Mouse (Mus musculus) neural tube, embryonic 13.5 days (tissue): ENCODE results near the gene Cryzl2. TPM values are rescaled to one million over a fixed set of nuclear protein-coding genes. Genes with fewer than 3 reads are reported as not detected.

Source experiments
- ATAC-seq: fragments of 200-750 bp; cut with Nextera tagmentation; 2 replicates; pipeline ENCODE4 v1.8.0; 2017; ENCODE audit warnings: low read depth, mild to moderate bottlenecking, moderate TSS enrichment, moderate library complexity
- H3K27ac ChIP-seq: fragments of 300-500 bp; sonication (generic); replicated peaks from 2 replicates; pipeline ENCODE4 v1.5.1; 2015; ENCODE audit warnings: moderate library complexity, mild to moderate bottlenecking, inconsistent platforms
- H3K27me3 ChIP-seq: fragments of 300-500 bp; sonication (generic); 2 replicates; pipeline ENCODE4 v1.6.1; 2015; ENCODE audit warnings: mild to moderate bottlenecking, inconsistent platforms
- H3K36me3 ChIP-seq: fragments of 300-500 bp; sonication (generic); 2 replicates; pipeline ENCODE4 v1.6.1; 2015; ENCODE audit warnings: mild to moderate bottlenecking, inconsistent platforms
- H3K4me1 ChIP-seq: fragments of 300-500 bp; sonication (generic); replicated peaks from 2 replicates; pipeline ENCODE4 v1.6.1; 2015; ENCODE audit warnings: inconsistent platforms
- H3K4me2 ChIP-seq: fragments of 300-500 bp; sonication (generic); 2 replicates; pipeline ENCODE4 v1.6.1; 2015; ENCODE audit warnings: inconsistent platforms, mild to moderate bottlenecking, moderate library complexity
- H3K4me3 ChIP-seq: fragments of 300-500 bp; sonication (generic); 2 replicates; pipeline ENCODE4 v1.5.1; 2015; ENCODE audit warnings: mild to moderate bottlenecking, inconsistent platforms
- H3K9ac ChIP-seq: fragments of 300-500 bp; sonication (generic); 2 replicates; pipeline ENCODE4 v1.6.1; 2015; ENCODE audit warnings: moderate library complexity, mild to moderate bottlenecking, inconsistent platforms
- H3K9me3 ChIP-seq: fragments of 300-500 bp; sonication (generic); 2 replicates; pipeline ENCODE4 v1.6.1; 2016; ENCODE audit warnings: inconsistent platforms
- WGBS: fragments of 180-500 bp; shearing (Covaris S2); methylation state at CpG from one replicate; pipeline ENCODE4 v1.1.7; 2015; 5-methylcytosine and 5-hydroxymethylcytosine counted together
- polyA plus RNA-seq: library from polyadenylated mRNA; unstranded; fragments of >200 nt; fragmentation: Nextera tagmentation; extraction: Ambion mirVana; gene quantifications from 2 replicates; pipeline ENCODE4 v1.2.1, GENCODE M21; 2015

Gene Cryzl2
- polyA plus RNA-seq, 1 experiment from 2014 or later: 7.6 TPM

DNA sequence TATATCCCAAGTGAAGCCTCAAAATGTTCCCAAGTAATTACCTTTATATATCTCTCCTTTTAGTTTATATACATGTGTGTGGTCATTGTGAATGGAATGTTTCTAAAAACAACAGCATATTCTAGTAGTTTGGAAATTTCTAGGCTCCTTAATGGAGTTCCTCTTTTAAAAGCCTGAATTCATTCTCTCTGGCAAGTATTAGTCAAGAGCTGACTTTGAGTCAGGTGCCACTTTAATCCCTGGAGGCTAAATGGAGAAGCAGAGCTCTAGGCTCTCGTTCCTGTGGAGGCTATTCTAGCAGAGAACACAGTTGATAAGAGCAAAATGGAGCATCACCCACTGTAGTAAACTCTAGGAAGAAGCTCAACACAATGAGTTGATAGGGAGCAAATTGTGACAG, 31.4 kb upstream of the Cryzl2 start:
- Histone ChIP-seq H3K9ac (no peak overlapping the region), H3K4me2 (no peak overlapping the region), H3K36me3 (no peaks in the 10 kb centered on the region), H3K4me3 (no peak overlapping the region), H3K27ac (no peak overlapping the region), H3K27me3 (no peaks in the 10 kb centered on the region), H3K9me3 (no peaks in the 10 kb centered on the region), H3K4me1 (peaks cover 12% of the 10 kb centered on the region)
- 55% methylated on average over 1 of the region's 1 CpGs for WGBS
- ATAC-seq: no peak

DNA sequence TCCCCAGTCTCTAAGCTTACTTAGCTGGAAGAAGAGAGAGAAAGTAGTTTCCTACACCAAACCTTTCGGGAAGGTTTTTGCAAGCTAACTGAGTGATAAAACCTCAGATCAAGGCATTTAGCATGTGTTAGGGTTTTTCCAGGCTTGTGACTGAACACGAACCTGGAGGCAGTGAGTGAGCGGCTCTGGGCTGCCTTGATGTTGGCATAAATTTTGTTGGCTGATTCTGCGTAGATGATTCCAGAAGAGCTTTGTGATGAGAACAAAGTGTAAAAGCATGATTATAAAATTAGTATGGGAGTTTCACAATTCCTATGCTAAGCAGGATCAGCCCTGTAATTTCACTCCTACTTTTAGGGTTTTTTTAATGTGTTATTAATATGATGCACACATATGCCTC, 30.8 kb upstream of the Cryzl2 start:
- Histone ChIP-seq H3K9ac (no peak overlapping the region), H3K27ac (no peak overlapping the region), H3K4me1 (peaks cover 12% of the 10 kb centered on the region), H3K4me3 (no peak overlapping the region), H3K27me3 (no peaks in the 10 kb centered on the region), H3K9me3 (no peaks in the 10 kb centered on the region), H3K36me3 (no peaks in the 10 kb centered on the region), H3K4me2 (no peak overlapping the region)
- 95% methylated on average over 4 of the region's 4 CpGs for WGBS
- no peak for ATAC-seq

DNA sequence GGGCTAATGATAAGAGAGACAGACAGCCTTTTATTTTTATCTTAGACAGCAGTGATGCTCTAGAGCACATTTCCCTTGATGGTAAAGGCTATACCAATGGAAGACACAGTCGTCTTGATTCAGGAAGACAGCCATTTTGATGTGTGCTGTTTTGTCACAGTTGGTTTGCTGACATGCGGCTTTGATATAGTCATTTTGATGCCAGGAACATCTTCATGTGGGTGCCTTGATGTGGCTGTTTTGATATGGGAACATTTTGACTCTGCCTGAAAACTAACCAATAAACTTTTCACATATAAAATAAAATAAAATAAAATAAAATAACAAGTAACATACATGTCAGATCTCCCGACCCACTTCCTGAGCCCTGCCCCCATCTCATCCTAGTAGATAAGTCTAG, 30.0 kb upstream of the Cryzl2 start:
- H3K4me3 ChIP-seq: no peak overlapping the region
- no peak for ATAC-seq
- 97% methylated on average over 3 of the region's 3 CpGs for WGBS
- no peaks in the 10 kb centered on the region for H3K27me3 ChIP-seq
- H3K27ac ChIP-seq: no peak overlapping the region
- no peaks in the 10 kb centered on the region for H3K36me3 ChIP-seq
- no peak overlapping the region for H3K9ac ChIP-seq
- peaks cover 12% of the 10 kb centered on the region for H3K4me1 ChIP-seq
- H3K9me3 ChIP-seq: no peaks in the 10 kb centered on the region
- H3K4me2 ChIP-seq: no peak overlapping the region

DNA sequence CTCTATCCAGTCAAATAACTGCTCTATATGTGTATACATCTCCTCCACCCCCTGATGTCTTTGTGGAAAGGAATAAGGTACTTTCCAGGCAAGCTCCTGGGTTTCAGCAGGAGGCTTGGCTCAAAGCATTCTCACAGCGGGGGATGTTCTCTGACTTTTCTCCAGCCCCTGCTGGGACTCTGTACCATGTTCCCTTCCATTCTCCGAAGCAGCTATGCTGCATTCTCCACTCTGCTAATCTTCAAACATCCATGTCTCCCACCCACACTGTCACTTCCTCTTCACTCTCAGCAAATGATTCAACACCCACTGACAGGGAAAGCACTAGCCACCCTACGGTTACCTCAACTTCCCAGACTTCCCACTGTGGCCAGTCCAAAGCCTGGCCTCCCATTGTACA, 25.1 kb upstream of the Cryzl2 start:
- 49% methylated on average over 3 of the region's 3 CpGs for WGBS
- H3K27me3 ChIP-seq: no peaks in the 10 kb centered on the region
- H3K4me3 ChIP-seq: no peak overlapping the region
- H3K9me3 ChIP-seq: no peaks in the 10 kb centered on the region
- no peaks in the 10 kb centered on the region for H3K4me1 ChIP-seq
- ATAC-seq: no peak
- H3K9ac ChIP-seq: no peak overlapping the region
- no peak overlapping the region for H3K27ac ChIP-seq
- no peaks in the 10 kb centered on the region for H3K36me3 ChIP-seq
- H3K4me2 ChIP-seq: no peak overlapping the region

DNA sequence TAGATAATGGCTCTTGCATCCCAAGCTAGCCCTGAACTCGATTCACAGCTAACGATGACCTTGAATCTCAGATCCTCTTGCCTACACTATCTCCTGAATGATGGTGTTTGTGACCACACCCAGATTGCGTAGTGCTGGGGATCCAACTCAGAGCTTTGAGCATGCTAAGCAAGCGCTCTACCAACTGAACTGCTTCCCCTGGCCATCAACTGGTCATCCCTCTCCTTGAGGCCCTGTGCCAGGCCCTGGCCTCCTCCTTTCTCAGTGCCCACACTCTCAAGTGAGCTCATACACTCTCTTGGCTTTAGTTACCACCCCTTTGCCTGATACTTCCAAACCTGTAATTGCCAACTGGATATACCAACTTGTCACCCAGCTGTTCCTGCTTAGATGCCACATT, 24.0 kb upstream of the Cryzl2 start:
- no peaks in the 10 kb centered on the region for H3K27me3 ChIP-seq
- H3K9me3 ChIP-seq: no peaks in the 10 kb centered on the region
- no peak overlapping the region for H3K9ac ChIP-seq
- H3K27ac ChIP-seq: no peak overlapping the region
- H3K4me1 ChIP-seq: peaks cover 6% of the 10 kb centered on the region
- 95% methylated on average over 4 of the region's 4 CpGs for WGBS
- H3K4me2 ChIP-seq: no peak overlapping the region
- no peak for ATAC-seq
- H3K36me3 ChIP-seq: no peaks in the 10 kb centered on the region
- no peak overlapping the region for H3K4me3 ChIP-seq

DNA sequence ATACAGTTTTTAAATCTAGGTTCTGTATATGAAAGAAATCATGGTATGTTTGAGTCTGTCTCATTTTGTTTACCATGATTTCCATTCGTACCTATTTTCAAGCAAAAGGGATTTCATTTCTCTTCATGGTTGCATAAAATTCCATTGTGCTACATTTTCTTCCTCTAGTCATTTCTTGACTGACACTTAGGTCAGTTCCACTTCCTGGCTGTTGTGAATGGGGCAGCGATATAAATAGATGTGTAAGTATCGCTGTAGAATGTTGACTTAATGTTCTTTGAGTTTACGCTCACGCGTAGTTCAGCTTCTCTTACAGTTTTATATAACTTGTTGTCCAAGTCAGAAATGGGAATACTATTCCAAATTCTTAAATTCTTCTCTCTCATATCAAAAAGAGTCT, 22.5 kb upstream of the Cryzl2 start:
- Histone ChIP-seq H3K36me3 (no peaks in the 10 kb centered on the region), H3K9me3 (no peaks in the 10 kb centered on the region), H3K27me3 (no peaks in the 10 kb centered on the region), H3K9ac (no peak overlapping the region), H3K4me2 (no peak overlapping the region), H3K27ac (no peak overlapping the region), H3K4me1 (peaks cover 21% of the 10 kb centered on the region), H3K4me3 (no peak overlapping the region)
- no peak for ATAC-seq
- whole genome bisulfite sequencing: 98% methylated on average over 6 of the region's 6 CpGs

DNA sequence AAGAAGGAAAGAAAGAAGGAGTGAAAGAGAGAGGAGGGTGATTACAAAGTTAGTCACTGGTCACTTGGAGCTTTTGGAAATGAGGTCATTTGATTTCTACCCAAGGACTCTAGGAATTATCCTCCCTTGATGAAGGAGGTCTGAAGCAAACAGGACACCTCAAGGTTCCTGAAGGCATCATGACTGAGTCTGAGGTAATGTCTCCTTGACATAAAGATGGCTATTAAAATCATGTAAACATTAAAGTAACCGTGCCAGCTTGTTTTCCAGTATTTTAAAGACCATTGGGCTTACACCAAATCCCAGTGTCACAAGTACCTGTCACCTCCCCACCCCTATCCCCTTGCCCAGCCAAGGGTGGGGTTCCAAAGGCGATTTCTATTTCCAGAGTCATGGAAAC, 20.1 kb upstream of the Cryzl2 start:
- peaks cover 32% of the 10 kb centered on the region for H3K4me1 ChIP-seq
- no peak for ATAC-seq
- no peak overlapping the region for H3K27ac ChIP-seq
- WGBS: 85% methylated on average over 2 of the region's 2 CpGs
- no peaks in the 10 kb centered on the region for H3K27me3 ChIP-seq
- H3K9ac ChIP-seq: no peak overlapping the region
- no peak overlapping the region for H3K4me2 ChIP-seq
- no peaks in the 10 kb centered on the region for H3K36me3 ChIP-seq
- H3K9me3 ChIP-seq: no peaks in the 10 kb centered on the region
- H3K4me3 ChIP-seq: no peak overlapping the region

DNA sequence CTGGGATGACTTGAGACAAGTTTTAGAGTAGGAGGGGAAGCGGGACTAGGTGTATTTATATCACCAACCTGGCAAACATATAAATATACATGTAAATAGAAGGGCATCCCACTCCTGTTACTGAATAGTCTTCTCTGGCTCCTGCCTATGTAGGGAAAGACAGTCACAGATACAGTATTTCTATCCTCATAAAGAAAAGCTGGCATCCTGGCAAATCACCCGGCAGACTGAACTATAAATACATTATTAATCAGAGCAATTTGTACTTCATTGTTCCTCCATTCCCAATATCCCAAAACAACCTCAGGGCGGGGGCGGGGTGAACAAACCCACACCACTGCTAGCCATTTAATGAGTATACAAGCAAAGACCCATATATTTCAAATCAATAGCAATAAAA, 19.3 kb upstream of the Cryzl2 start:
- Histone ChIP-seq H3K4me2 (peak overlapping the region; percentile 49), H3K9me3 (no peaks in the 10 kb centered on the region), H3K4me1 (peaks cover 41% of the 10 kb centered on the region), H3K27ac (peak overlapping the region; percentile 59; the same call in 1 of the 2 replicates), H3K36me3 (no peaks in the 10 kb centered on the region), H3K9ac (no peak overlapping the region), H3K4me3 (no peak overlapping the region), H3K27me3 (no peaks in the 10 kb centered on the region)
- 67% methylated on average over 4 of the region's 4 CpGs for WGBS
- ATAC-seq: no peak

DNA sequence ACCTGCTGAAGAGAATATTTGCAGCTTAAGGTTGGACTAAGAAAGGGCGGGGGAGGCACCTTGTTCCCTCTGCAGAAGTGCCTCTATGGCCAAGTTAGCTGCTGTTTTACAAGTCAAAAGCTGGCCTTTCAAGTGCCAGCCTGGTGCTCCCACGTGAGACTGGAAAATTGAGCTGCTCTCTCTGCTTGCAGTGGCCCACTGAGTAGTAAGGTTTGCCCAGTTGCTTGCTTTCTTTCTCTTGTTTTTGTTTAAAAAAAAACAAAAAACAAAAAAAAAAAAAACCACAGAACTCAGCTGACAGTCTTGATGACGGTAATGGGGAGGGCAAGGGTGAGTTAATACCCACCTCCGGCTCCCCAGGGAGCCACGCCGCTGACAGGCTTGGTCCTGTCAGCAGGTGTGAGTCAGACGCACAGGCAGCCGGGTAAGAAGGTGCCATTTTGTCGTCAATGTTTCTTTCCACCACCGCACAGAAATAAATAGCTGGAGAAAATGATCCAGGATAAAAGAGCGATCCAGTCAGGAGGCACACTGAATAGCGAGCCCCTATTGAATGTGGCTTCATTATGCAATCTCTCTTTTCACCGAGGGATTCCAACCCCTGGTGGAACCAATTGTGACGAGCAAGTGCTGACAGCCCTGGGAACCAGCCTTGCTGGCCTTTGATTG, 18.3 kb upstream of the Cryzl2 start:
- peak overlapping the region; percentile 59 for H3K27ac ChIP-seq
- peak; percentile 59 for ATAC-seq
- H3K4me3 ChIP-seq: peak overlapping the region; percentile 18
- peak overlapping the region; percentile 49 for H3K4me2 ChIP-seq
- H3K4me1 ChIP-seq: peaks cover 49% of the 10 kb centered on the region
- H3K27me3 ChIP-seq: 0 out of 2 replicates have a peak, but pooled peaks cover 3% of the 10 kb centered on the region
- H3K9me3 ChIP-seq: no peaks in the 10 kb centered on the region
- H3K36me3 ChIP-seq: no peaks in the 10 kb centered on the region
- 2% methylated on average over 14 of the region's 14 CpGs for WGBS
- 0 out of 2 replicates have a peak overlapping the region, but pooled peaks have one; percentile 26 for H3K9ac ChIP-seq

DNA sequence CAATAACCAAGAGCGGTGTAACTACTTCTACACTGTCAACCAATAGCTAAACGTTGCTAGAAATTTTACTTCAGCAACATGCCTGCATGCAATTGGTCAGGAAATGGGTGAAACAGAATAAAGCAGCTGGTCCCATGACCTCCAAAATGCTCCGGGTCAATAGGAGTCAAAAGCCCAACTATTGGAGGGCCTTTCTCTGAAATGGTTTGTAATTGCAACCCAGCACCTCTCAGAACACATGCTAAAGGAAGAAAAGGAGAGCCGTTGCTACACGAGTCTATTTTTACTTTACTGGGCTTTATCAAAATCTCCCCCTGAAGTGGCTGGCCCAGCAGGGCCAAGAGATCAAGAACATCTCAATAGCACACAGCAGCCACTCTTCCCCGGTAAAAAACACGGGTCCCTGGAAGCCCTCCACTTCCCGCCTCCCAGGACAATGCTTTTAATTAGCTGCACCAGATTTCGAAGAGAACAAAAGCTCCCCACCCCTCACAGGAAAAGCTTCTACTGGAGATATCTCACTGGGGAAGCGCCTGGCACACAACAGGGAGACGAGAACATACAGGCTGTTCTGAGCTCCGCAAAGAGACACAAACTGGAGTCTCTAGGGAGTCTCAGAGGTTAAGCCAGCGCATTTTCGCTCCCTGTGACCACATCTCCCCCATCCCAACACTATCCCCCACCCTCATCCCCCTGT, 15.2 kb upstream of the Cryzl2 start:
- Histone ChIP-seq H3K9me3 (no peaks in the 10 kb centered on the region), H3K4me2 (peak overlapping the region; percentile 37; the same call in 1 of the 2 replicates), H3K27ac (peak overlapping the region; percentile 52; the same call in 1 of the 2 replicates), H3K4me3 (no peak overlapping the region), H3K36me3 (no peaks in the 10 kb centered on the region), H3K9ac (no peak overlapping the region), H3K27me3 (0 out of 2 replicates have a peak, but pooled peaks cover 3% of the 10 kb centered on the region), H3K4me1 (peaks cover 64% of the 10 kb centered on the region)
- 10% methylated on average over 14 of the region's 14 CpGs for WGBS
- no peak for ATAC-seq

DNA sequence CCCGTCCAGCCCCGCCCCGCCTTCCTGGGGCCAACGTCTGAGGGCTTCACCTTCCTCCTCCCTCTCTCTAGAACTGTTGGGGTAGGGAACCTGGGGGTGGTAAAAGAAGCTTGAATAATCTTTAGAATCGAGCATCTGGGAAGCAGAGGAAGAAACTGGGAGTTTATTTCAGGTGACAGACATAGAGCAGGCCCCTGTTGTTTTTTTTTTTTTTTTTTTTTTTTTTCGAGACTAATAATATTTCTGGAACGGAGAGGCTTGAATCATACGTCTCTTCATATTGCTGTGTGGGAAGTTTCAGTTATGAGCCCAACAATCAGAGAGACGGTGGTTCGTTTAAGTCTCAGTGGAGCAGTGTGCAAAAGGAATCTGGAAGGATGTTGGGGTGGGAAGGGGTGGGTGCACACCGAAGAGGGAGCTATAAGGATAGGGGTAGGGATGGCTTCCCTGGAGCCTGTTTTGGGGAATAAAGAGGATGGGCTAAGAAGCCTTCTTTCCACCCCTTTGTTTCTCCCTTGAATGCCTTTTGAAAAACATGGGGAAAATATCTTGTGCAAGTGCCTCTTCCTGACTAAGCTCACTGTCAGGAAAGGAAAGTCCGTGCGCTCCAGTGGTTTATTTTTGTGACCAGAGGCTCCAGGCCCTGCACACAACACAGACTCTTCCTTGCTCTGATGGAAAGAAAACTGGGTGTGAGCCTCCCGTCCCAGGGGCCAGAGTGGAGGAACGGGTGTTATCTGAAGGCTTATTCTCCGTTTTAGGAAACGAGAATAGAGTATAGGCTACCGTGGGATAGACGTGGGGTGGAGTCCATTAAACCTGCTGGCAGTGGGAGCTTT, 14.4 kb upstream of the Cryzl2 start:
- H3K27me3 ChIP-seq: peaks cover 3% of the 10 kb centered on the region; the same call in 1 of the 2 replicates
- peak overlapping the region; percentile 52; the same call in 1 of the 2 replicates for H3K27ac ChIP-seq
- 26% methylated on average over 19 of the region's 19 CpGs for WGBS
- peak overlapping the region; percentile 37; the same call in 1 of the 2 replicates for H3K4me2 ChIP-seq
- no peak overlapping the region for H3K9ac ChIP-seq
- ATAC-seq: no peak
- H3K4me3 ChIP-seq: no peak overlapping the region
- peaks cover 67% of the 10 kb centered on the region for H3K4me1 ChIP-seq
- no peaks in the 10 kb centered on the region for H3K9me3 ChIP-seq
- no peaks in the 10 kb centered on the region for H3K36me3 ChIP-seq
